Mouse (Mus musculus) bone marrow, adult 2 months (tissue): ENCODE measurements around the gene Il17rc. TPM values are rescaled to one million over a fixed set of nuclear protein-coding genes. Genes with fewer than 3 reads are reported as not detected.
A peak's percentile ranks its signal among the peaks of the same experiment; 100 is the strongest.

Experiments
- H3K27ac ChIP-seq: fragments of 200-500 bp; 2 replicates; pipeline ENCODE4 v1.5.1; 2012; ENCODE audit warnings: low read depth, mild to moderate bottlenecking, control low read depth, inconsistent platforms, low read length; ENCODE audit not compliant: control insufficient read depth, poor library complexity, insufficient read depth
- H3K4me1 ChIP-seq: fragments of 200-500 bp; 2 replicates; pipeline ENCODE4 v1.6.1; 2011; ENCODE audit warnings: low read length; ENCODE audit not compliant: control insufficient read depth, insufficient read depth
- H3K4me3 ChIP-seq: fragments of 200-500 bp; replicated peaks from 2 replicates; pipeline ENCODE3; 2011; ENCODE audit warnings: mild to moderate bottlenecking, low read depth, low read length, control low read depth; ENCODE audit not compliant: control insufficient read depth
- CTCF ChIP-seq: fragments of 200-500 bp; IDR thresholded peaks from 2 replicates; pipeline ENCODE4 v1.5.1; 2011; ENCODE audit warnings: low read length, control low read depth; ENCODE audit not compliant: control insufficient read depth, insufficient read depth
- POLR2A ChIP-seq: fragments of 200-500 bp; IDR thresholded peaks from 2 replicates; pipeline ENCODE4 v1.6.1; 2011; ENCODE audit warnings: low read depth, mild to moderate bottlenecking, control low read depth, low read length, borderline replicate concordance; ENCODE audit not compliant: control insufficient read depth
- WGBS: fragments of 180-500 bp; shearing (Covaris S2); methylation state at CpG from one replicate; pipeline ENCODE4 v1.1.7; 2018; 5-methylcytosine and 5-hydroxymethylcytosine counted together
- polyA plus RNA-seq: library from polyadenylated mRNA; stranded (reverse); fragments of >200 nt; gene quantifications from 2 replicates; pipeline ENCODE4 v1.2.4, GENCODE M21; 2011; ENCODE audit warnings: low replicate concordance; ENCODE audit not compliant: missing spikeins, insufficient read depth, insufficient read length

Gene Il17rc
- polyA plus RNA-seq, 1 experiment = not detected

- TF ChIP-seq CTCF = no peak
- peak; percentile 63; the same call in 1 of the 2 replicates for TF ChIP-seq POLR2A
- Histone ChIP-seq H3K27ac (peak within 1 kb of the TSS; percentile 31; the same call in 1 of the 2 replicates), H3K4me3 (peak within 1 kb of the TSS; percentile 95), H3K4me1 (peaks cover 1% of the 10 kb centered on the region; the same call in 1 of the 2 replicates)
- WGBS = under 1% methylated on average over 45 of the region's 45 CpGs
These were observed 28.7 kb upstream of the Il17rc start, which contains the start of gene Jagn1 for GRCm38 (mm10) chr6:113442442-113443090. Jagn1 (plus strand) TSS chr6:113442569.

DNA sequence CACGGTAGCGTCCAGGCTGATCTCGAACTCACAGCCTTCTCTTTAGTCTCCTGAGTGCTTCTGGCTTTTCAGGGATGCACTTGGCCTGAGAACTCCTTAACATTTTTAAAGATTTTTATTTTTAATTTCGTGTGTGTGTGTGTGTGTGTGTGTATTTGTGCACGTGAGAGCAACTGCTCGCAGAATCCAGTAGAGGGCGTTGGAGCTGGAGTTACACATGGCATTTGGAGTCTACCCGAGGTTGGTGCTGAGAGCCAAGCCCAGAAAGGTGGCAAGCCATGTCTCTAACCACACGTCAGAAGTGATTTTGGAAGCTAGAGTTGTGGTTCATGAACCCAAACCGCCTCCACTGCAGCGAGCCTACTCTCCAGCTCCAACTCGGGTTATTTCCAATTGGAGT is 28.1 kb upstream of the Il17rc start:
- Histone ChIP-seq H3K4me1 (peaks cover 1% of the 10 kb centered on the region; the same call in 1 of the 2 replicates), H3K27ac (no peak overlapping the region; the same call in 1 of the 2 replicates), H3K4me3 (peak overlapping the region; percentile 95)
- WGBS = 46% methylated on average over 12 of the region's 12 CpGs
- peak; percentile 12; the same call in 1 of the 2 replicates for TF ChIP-seq CTCF
- no peak for TF ChIP-seq POLR2A

DNA sequence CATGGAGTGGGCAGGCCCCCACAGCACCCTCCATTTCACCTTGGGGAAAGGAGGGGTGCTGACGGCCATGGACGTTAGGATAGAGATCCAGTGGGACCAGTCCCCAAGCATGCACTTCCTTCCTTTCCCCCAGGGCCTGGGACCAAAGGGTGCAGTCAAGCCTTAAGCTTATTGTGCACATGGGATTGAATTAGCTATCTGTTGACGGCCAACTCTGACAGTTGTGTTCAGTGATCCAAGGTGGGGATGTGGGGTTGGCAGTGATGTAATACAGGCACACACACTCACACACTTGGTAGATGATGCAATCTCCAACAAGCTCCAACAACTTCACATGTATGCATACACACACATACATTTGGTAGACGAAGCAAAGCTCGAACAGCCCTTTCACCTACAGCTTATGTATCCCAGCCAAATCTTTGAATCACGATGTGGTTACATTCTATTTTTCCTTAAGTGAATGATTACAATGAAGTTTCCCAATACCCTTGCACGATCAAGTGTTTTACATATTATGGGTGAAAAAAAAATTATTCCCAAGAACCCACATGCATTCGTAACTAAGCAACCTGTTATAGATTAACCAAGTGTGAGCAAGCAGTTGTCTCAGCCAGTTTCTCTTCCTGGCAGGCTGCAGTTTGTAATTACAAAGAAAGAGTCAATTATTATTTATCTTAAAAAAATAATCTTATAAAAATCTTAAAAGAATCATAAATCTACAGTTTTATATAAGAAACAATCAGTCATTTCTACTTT is 26.8 kb upstream of the Il17rc start:
- Histone ChIP-seq H3K4me1 (peaks cover 1% of the 10 kb centered on the region; the same call in 1 of the 2 replicates), H3K27ac (no peak overlapping the region), H3K4me3 (no peak overlapping the region)
- WGBS = 61% methylated on average over 8 of the region's 8 CpGs
- no peak for TF ChIP-seq CTCF
- TF ChIP-seq POLR2A = no peak

- no peak overlapping the region for H3K27ac ChIP-seq
- peaks cover 1% of the 10 kb centered on the region; the same call in 1 of the 2 replicates for H3K4me1 ChIP-seq
- no peak for TF ChIP-seq CTCF
- TF ChIP-seq POLR2A = no peak
- 84% methylated on average over 4 of the region's 4 CpGs for WGBS
- H3K4me3 ChIP-seq = no peak overlapping the region
These were observed 23.6 kb upstream of the Il17rc start for GRCm38 (mm10) chr6:113447639-113448038.

GRCm38 (mm10) chr6:113451839-113452238 is 19.4 kb upstream of the Il17rc start:
- WGBS = 84% methylated on average over 2 of the region's 2 CpGs
- H3K4me1 ChIP-seq = no peaks in the 10 kb centered on the region; the same call in 1 of the 2 replicates
- no peak overlapping the region for H3K4me3 ChIP-seq
- no peak overlapping the region for H3K27ac ChIP-seq
- TF ChIP-seq CTCF = no peak
- no peak for TF ChIP-seq POLR2A

GRCm38 (mm10) chr6:113455007-113455406 is 16.2 kb upstream of the Il17rc start:
- no peak for TF ChIP-seq POLR2A
- no peak for TF ChIP-seq CTCF
- Histone ChIP-seq H3K4me1 (no peaks in the 10 kb centered on the region; the same call in none of the 2 replicates), H3K27ac (no peak overlapping the region), H3K4me3 (no peak overlapping the region)
- 22% methylated on average over 5 of the region's 5 CpGs for WGBS

GRCm38 (mm10) chr6:113457952-113458534 is 13.2 kb upstream of the Il17rc start, which contains the start of gene Il17re:
Il17re (plus strand) TSS chr6:113458484.
- no peak within 1 kb of the TSS for H3K4me3 ChIP-seq
- H3K4me1 ChIP-seq = no peaks in the 10 kb centered on the region; the same call in none of the 2 replicates
- TF ChIP-seq CTCF (no peak), POLR2A (no peak)
- 6% methylated on average over 10 of the region's 10 CpGs for WGBS
- no peak within 1 kb of the TSS for H3K27ac ChIP-seq

- no peak overlapping the region for H3K27ac ChIP-seq
- H3K4me3 ChIP-seq = no peak overlapping the region
- no peaks in the 10 kb centered on the region; the same call in none of the 2 replicates for H3K4me1 ChIP-seq
- TF ChIP-seq CTCF = no peak
- no peak for TF ChIP-seq POLR2A
- 35% methylated on average over 10 of the region's 10 CpGs for WGBS
These were observed 12.6 kb upstream of the Il17rc start for GRCm38 (mm10) chr6:113458635-113459034.
